Mouse (Mus musculus) liver, adult 2 months (tissue): ENCODE data around the gene Pex6.

Source experiments
- CTCF ChIP-seq: fragments of 200-500 bp; IDR thresholded peaks from 2 replicates; pipeline ENCODE4 v1.5.1; 2011; ENCODE audit warnings: low read depth, low read length, control low read depth
- POLR2A ChIP-seq: fragments of 200-500 bp; IDR thresholded peaks from 2 replicates; pipeline ENCODE4 v1.6.1; 2011; ENCODE audit warnings: low read length, control low read depth; ENCODE audit not compliant: insufficient read depth; ENCODE audit errors: extremely low read depth

- TF ChIP-seq CTCF (no peak), POLR2A (no peak)
Measured at GRCm38 (mm10) chr17:46702506-46702905, 8.8 kb upstream of the Pex6 start.
